Mouse (Mus musculus) heart, postnatal 0 days (tissue): ENCODE measurements around the gene Ring1. TPM values are rescaled to one million over a fixed set of nuclear protein-coding genes. Genes with fewer than 3 reads are reported as not detected.
A peak's percentile ranks its signal among the peaks of the same experiment; 100 is the strongest.

ENCODE experiments used
- ATAC-seq: fragments of 200-750 bp; cut with Nextera tagmentation; 2 replicates; pipeline ENCODE4 v1.8.0; 2017; ENCODE audit warnings: low read depth, moderate number of reproducible peaks, moderate library complexity; ENCODE audit not compliant: insufficient read depth
- DNase-seq: peaks from one replicate; pipeline ENCODE4 v3.0.0-alpha.2; 2016; ENCODE audit warnings: low spot score
- H3K27ac ChIP-seq: fragments of 300-500 bp; sonication (generic); 2 replicates; pipeline ENCODE4 v1.5.1; 2014; ENCODE audit warnings: low read depth, mild to moderate bottlenecking
- H3K27me3 ChIP-seq: fragments of 300-500 bp; sonication (generic); 2 replicates; pipeline ENCODE4 v1.6.1; 2014; ENCODE audit warnings: low read length, mixed read lengths; ENCODE audit not compliant: control insufficient read depth, insufficient read depth
- H3K36me3 ChIP-seq: fragments of 300-500 bp; sonication (generic); replicated peaks from 2 replicates; pipeline ENCODE4 v1.6.1; 2014; ENCODE audit warnings: low read length, mixed read lengths; ENCODE audit not compliant: control insufficient read depth, insufficient read depth
- H3K4me1 ChIP-seq: fragments of 300-500 bp; sonication (generic); 2 replicates; pipeline ENCODE4 v1.6.1; 2014; ENCODE audit warnings: antibody characterized with exemption; ENCODE audit not compliant: control insufficient read depth, insufficient read depth
- H3K4me2 ChIP-seq: fragments of 300-500 bp; sonication (generic); 2 replicates; pipeline ENCODE4 v1.6.1; 2014; ENCODE audit warnings: low read depth, mild to moderate bottlenecking, low read length, moderate library complexity
- H3K4me3 ChIP-seq: fragments of 300-500 bp; sonication (generic); 2 replicates; pipeline ENCODE4 v1.5.1; 2014; ENCODE audit warnings: low read depth, low read length
- H3K9ac ChIP-seq: fragments of 300-500 bp; sonication (generic); replicated peaks from 2 replicates; pipeline ENCODE4 v1.6.1; 2014; ENCODE audit warnings: low read depth, low read length, mixed read lengths
- H3K9me3 ChIP-seq: fragments of 300-500 bp; sonication (generic); replicated peaks from 2 replicates; pipeline ENCODE4 v1.6.1; 2016; ENCODE audit warnings: low read length; ENCODE audit not compliant: control insufficient read depth
- CTCF ChIP-seq: IDR thresholded peaks from 2 replicates; pipeline ENCODE4 v1.5.1; 2016; ENCODE audit warnings: antibody characterized with exemption, control low read depth, low read depth
- EP300 ChIP-seq: IDR thresholded peaks from 2 replicates; pipeline ENCODE4 v1.6.1; 2016; ENCODE audit warnings: antibody characterized with exemption, low read depth
- WGBS: fragments of 180-500 bp; shearing (Covaris S2); extraction: QIAGEN DNeasy Blood & Tissue Kit; methylation state at CpG from one replicate; pipeline ENCODE4 v1.1.7; 2014; 5-methylcytosine and 5-hydroxymethylcytosine counted together
- polyA plus RNA-seq: library from polyadenylated mRNA; unstranded; fragments of >200 nt; fragmentation: Nextera tagmentation; extraction: Ambion mirVana; gene quantifications from 2 replicates; pipeline ENCODE4 v1.2.1, GENCODE M21; 2015
- total RNA-seq: library from RNA; depleted of rRNA; stranded (reverse); fragments of >200 nt; gene quantifications from 2 replicates; pipeline ENCODE4 v1.2.3, GENCODE M21; 2014; ENCODE audit warnings: low replicate concordance

Ring1 gene
- total and polyA plus RNA-seq, 2 experiments from 2014 or later, result 10.3 to 22.5 TPM

DNA sequence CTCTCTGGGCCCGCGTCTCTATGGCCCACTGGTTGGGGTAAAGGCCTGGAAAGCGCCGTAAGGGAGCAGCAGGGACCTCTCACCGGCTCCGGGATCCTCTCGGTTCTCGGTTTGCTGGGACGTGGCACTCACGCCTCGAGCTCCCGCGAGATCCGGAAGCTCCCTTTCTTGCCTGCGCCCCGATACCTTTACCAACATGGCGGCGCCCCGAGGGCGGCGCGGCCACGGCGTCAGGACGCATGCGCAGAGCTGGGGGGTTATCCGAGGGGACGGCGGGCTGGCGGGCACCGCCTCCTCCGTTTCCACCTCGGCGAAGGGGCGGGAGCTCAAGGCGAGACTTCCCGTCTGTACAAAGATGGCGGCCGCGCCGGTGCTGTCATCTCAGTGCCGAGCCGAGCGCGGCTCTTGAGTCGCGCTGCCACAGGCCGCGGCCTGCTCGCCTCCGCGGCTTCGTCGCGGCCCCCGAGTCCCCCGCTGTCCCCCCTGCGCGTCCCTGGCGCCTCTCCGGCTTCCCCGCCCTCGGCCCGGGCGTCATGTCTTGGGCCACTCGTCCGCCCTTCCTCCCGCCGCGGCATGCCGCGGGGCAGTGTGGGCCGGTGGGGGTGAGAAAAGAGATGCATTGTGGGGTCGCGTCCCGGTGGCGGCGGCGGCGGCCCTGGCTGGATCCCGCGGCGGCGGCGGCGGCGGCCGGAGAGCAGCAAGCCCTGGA is 7.1 kb upstream of the Ring1 start, which contains the start of the genes Slc39a7 and Rxrb:
Slc39a7 (minus strand) TSS at position 218 of the 709 bp plus-strand sequence.
Rxrb (plus strand) TSS at position 348 of the 709 bp plus-strand sequence.
- Histone ChIP-seq H3K36me3 (peaks cover 39% of the 10 kb centered on the region), H3K9ac (peak within 1 kb of the TSS; percentile 73), H3K4me2 (peak within 1 kb of the TSS; percentile 85), H3K4me3 (peak within 1 kb of the TSS; percentile 63), H3K4me1 (peaks cover 29% of the 10 kb centered on the region), H3K9me3 (no peaks in the 10 kb centered on the region), H3K27me3 (no peaks in the 10 kb centered on the region), H3K27ac (peak within 1 kb of the TSS; percentile 96)
- WGBS, result under 1% methylated on average over 70 of the region's 88 CpGs
- DNase-seq (peak; percentile 97), ATAC-seq (peak; percentile 81)
- TF ChIP-seq EP300, result peak; percentile 94
- TF ChIP-seq CTCF, result no peak

DNA sequence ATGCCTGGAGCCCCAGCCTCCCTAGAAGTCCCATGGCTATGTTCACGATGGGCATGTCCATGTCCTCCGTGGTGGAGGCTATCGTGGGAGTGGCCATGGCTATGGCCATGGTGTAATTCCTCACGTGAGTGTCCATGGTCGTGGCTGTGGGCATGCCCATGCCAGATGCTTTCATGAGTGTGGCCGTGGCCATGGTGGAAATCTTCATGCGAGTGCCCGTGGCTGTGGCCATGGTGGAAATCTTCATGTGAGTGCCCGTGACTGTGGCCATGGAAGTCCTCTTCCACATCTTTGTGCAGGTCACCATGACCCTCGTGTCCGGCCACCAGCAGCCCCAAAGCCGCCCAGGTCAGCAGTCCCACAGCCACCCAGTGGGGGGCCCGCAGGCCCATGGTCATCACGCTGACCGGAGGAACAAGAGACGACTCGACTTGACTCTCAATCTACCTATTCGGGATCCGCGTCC is 6.4 kb upstream of the Ring1 start:
- TF ChIP-seq CTCF (no peak), EP300 (no peak)
- peak overlapping the region; percentile 63 for H3K4me3 ChIP-seq
- peaks cover 29% of the 10 kb centered on the region for H3K4me1 ChIP-seq
- peak overlapping the region; percentile 73 for H3K9ac ChIP-seq
- peak; percentile 0; the same call in 1 of the 2 replicates for ATAC-seq
- peak overlapping the region; percentile 85 for H3K4me2 ChIP-seq
- H3K27ac ChIP-seq, result peak overlapping the region; percentile 96
- DNase-seq, result no peak
- H3K27me3 ChIP-seq, result no peaks in the 10 kb centered on the region
- H3K9me3 ChIP-seq, result no peaks in the 10 kb centered on the region
- peaks cover 32% of the 10 kb centered on the region for H3K36me3 ChIP-seq
- WGBS, result 2% methylated on average over 20 of the region's 20 CpGs

DNA sequence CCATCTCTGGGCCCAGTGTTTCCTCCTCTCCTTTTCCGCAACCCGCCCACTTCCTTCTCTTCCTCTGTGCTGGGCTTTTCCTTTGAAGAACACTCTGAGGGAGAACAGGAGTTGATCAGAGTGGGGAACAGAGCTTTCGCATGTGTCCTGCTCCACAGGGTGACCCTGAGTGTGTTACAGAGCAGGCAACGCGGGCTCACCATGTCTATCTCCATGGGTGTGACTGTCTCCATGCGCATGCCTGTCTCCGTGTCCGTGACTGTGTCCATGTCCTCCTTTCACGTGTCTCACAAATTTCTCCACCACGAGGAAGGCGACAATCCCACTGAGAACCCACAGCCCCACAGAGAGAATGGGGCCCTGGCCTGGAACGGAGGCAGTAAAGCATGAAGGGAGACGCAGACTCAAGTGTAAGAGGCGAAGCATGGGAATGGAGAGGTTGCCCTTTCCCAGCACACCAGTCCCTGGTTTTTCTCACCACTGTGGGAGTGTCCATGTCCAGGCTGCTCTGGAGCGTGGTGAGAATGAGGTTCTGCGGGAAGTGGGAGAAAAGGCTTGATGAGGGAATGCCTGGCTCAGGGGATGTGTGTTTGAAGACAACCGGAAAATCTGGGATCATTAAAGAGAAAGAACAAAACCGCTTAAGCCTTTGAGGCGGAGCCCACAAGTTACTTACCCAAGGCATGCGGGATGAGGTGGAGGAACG is 5.6 kb upstream of the Ring1 start:
- Histone ChIP-seq H3K36me3 (peaks cover 25% of the 10 kb centered on the region), H3K4me2 (peak overlapping the region; percentile 85), H3K9me3 (no peaks in the 10 kb centered on the region), H3K4me1 (peaks cover 36% of the 10 kb centered on the region), H3K27me3 (no peaks in the 10 kb centered on the region), H3K9ac (peak overlapping the region; percentile 73), H3K4me3 (peak overlapping the region; percentile 63), H3K27ac (peak overlapping the region; percentile 96; the same call in 1 of the 2 replicates)
- DNase-seq (no peak), ATAC-seq (no peak)
- TF ChIP-seq EP300 (no peak), CTCF (no peak)
- 74% methylated on average over 21 of the region's 21 CpGs for WGBS

DNA sequence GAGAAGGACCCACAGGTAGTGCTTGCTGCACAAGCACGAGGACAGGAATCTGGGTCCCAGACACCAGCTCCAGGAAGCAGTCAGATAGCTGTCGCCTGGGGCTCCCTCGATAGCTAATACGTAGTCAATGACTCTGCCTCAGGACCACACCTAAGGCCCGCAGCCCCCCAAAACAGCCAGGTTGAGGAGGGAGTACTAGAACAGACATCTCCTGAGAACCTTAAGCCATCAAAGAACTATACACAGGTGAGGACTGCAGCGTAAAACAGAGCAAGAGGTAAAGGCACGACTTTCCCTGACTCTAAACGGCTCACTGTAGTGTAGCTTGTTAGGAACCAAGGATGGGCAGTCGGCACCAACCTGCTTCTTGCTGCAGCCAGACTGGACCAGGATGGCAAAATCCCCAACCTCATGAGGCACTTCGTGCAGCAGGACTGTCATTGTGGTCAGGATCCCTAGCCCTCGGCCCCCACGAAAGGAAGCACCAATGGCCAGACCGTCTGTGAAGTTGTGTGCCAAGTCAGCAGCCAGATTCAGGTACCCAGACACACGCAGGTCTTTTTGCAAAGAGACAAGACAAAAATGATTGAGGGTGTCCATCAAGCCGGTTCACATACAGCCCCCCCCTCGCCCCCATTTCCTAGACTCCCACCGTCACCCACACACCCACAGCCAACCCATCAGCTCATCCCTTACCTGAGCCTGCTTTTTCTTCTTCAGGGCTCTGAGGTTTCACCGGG is 4.8 kb upstream of the Ring1 start:
- H3K4me1 ChIP-seq, result peaks cover 37% of the 10 kb centered on the region
- no peaks in the 10 kb centered on the region for H3K27me3 ChIP-seq
- H3K4me2 ChIP-seq, result 0 out of 2 replicates have a peak overlapping the region, but pooled peaks have one; percentile 85
- H3K9me3 ChIP-seq, result no peaks in the 10 kb centered on the region
- peak overlapping the region; percentile 63; the same call in 1 of the 2 replicates for H3K4me3 ChIP-seq
- H3K27ac ChIP-seq, result no peak overlapping the region
- TF ChIP-seq EP300 (no peak), CTCF (no peak)
- no peak for DNase-seq
- H3K9ac ChIP-seq, result no peak overlapping the region
- no peak for ATAC-seq
- H3K36me3 ChIP-seq, result peaks cover 20% of the 10 kb centered on the region
- 81% methylated on average over 18 of the region's 18 CpGs for WGBS

DNA sequence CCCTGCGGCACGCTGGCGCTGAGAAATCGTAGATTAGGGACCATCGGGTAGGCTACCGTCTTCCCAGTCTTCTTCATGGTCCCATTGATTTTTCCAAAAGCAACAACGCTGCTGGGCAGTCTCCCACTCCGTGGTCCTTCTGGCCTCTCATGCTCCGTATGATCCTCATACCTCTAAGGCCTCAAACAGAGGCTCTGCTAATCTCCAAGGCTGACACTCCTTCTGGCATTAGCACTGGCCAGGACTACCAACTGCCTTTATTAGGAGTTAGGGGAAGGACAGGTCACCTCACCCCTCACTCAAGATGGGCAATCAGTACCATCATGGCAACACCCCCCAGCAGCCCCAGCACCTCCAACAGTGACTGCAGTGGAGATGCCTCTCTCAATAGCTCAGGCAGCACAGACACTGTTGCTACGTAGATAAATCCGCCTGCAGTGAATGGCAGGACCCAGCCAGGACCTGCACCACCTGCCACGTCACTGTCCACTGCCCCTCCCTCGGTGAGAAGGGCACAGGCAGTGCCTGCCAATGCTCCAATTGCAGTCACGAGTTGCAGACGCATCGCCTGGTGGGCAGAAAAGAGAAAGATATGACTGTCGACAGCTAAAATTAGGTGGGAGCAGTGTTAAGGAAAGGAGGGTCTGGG is 4.1 kb upstream of the Ring1 start:
- no peaks in the 10 kb centered on the region for H3K9me3 ChIP-seq
- no peak overlapping the region for H3K27ac ChIP-seq
- H3K4me2 ChIP-seq, result no peak overlapping the region
- no peak overlapping the region for H3K9ac ChIP-seq
- H3K36me3 ChIP-seq, result peaks cover 17% of the 10 kb centered on the region
- DNase-seq, result no peak
- ATAC-seq, result no peak
- no peaks in the 10 kb centered on the region for H3K27me3 ChIP-seq
- WGBS, result 67% methylated on average over 17 of the region's 17 CpGs
- peaks cover 43% of the 10 kb centered on the region for H3K4me1 ChIP-seq
- H3K4me3 ChIP-seq, result no peak overlapping the region
- TF ChIP-seq CTCF, result no peak
- TF ChIP-seq EP300, result no peak
